Mouse (Mus musculus): Measurements from ENCODE around the gene Klk1b16. TPM values are rescaled to one million over a fixed set of nuclear protein-coding genes. Genes with fewer than 3 reads are reported as not detected.
"Not testable (repeated sequence)": the region's sequence is repeated elsewhere in the genome, so short reads cannot be mapped to it uniquely, and the experiment has no call there.

The Klk1b16 gene
- total RNA-seq (2021) = not detected
- long read RNA-seq, experiment 1 = 0 reads
- long read RNA-seq, experiment 2 = 0 reads

DNA sequence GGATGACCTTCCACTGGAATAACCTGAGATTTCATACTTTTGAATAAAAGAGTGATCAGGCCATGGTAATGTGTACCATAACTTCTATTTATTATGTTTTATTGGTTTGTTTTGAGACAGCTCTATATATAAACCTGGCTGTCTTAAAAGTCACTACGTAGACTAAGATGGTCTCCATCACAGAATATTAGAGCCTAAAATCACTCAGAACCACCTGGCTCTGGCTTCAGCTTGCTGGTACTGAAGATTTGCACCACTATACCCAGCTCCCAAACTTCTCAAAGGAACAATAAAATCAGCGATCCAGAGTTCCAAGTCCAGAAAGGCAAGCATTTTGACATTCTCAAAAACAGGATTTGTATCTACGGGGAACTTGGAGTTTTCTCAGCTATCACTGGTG lies at the start of gene Klk1b16:
Gene Klk1b16 (plus strand): TSS at position 301 of the 400 bp plus-strand sequence.
- no peak for DNase-seq

DNA sequence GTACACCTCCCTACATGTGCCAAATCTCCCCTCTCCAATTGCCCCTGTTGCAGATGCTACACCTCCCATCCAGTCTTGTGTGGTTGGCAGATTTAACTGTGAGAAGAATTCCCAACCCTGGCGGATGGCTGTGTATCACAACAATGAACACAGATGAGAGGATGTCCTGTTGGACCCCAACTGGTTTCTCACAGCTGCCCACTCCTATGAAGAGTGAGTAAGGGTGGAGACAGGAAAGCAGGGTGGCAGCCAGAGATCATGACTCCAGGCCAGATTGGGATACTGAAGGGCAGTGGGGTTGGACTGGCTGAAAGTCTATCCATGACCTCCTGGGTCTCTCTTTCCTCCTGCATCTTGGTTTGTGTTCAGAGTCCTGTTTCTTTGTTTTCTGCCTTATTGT lies 40.5 kb upstream of the Klk1b16 start:
- no peak for DNase-seq

DNA sequence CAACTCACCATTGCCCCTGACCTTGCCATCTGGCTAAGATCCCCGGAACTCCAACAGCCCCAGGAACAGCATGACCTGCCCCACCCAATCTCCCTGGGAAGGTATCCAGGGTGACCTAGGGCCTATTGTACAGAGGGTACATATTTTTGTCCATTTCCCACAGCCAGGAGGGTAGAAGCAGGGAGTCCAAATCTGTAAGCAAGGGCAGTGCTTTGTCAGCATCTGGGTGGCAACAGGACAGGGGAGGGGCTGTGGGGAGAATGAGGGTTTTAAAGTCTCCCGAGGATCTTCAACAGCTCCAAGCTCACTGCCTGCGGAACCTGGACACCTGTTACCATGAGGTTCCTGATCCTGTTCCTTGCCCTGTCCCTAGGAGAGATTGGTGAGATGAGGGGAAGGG lies 34.5 kb upstream of the Klk1b16 start, which contains the start of gene Klk1b21:
Gene Klk1b21 (plus strand): TSS at position 301 of the 400 bp plus-strand sequence.
- DNase-seq = not testable (repeated sequence)

DNA sequence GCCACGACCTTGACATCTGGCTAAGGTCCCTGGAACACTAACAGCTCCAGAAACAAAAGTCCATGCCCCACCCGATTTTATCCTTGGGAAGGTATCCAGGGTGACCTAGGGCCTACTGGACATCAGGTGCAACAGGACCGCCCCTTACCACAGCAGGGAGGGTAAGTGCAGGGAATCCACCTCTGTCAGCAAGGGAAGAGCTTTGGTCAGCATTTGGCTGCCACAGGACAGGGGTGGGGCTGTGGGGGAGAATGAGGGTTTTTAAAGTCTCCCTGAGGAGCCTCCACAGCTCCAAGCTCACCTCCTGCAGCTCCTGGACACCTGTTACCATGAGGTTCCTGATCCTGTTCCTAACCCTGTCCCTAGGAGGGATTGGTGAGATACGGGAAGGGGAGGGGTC lies 24.2 kb upstream of the Klk1b16 start, which contains the start of gene Klk1b22:
Gene Klk1b22 (plus strand): TSS at position 301 of the 400 bp plus-strand sequence.
- DNase-seq = no peak

DNA sequence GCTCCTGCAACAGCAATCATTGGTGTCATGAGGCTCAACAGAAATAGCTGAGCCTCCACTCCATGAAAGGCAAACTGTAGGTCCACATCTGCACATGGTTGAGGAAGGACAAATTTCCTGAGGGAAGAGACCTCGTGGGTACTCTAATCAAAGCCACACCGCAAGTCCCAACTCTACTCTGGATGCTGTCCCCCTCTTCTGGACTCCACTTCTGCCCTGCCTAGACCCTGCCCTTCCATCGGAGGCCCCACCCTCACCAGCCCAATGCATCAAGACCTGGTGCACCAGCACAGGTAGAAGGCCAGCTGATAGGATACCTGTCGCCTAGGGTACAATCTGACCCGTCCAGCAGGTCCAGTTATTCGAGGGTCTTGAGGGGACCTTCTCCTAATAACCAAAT lies 13.1 kb upstream of the Klk1b16 start:
- DNase-seq = no peak

DNA sequence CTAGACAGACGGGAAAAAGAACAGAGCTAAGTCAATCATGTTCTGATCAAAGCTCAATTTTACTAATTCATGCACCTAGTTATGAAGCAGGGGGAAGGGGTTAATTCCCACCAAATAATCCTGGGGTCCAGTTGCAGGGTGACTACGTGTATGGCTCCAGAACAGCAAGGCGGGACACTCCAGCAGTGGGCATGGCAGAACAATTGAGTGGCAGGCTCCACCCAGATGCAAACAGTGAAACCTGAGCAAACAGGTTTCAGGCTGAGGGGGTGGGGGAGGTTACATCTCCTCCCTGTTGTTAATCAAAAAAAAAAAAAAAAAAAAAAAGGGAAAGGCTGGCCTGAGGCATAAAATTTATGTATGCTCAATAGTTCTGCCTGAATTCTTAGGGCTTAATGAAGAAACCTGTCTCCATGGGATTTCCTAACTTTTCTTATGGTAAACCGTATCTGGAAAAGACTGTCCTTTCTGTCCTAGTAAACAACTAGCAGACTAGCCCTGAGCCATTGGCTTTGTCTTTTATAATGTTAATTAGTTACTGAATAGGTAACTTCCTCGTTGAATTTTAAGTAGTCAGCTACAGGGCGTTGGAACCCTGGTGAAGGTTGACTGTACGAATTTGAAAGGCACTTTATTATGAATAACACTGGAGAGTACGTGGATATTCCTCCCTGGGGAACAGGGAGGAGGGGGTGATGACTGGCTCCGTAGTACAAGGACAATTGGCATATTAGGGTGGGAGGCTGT lies 42.9 kb downstream of the Klk1b16 start:
- no peak for DNase-seq

DNA sequence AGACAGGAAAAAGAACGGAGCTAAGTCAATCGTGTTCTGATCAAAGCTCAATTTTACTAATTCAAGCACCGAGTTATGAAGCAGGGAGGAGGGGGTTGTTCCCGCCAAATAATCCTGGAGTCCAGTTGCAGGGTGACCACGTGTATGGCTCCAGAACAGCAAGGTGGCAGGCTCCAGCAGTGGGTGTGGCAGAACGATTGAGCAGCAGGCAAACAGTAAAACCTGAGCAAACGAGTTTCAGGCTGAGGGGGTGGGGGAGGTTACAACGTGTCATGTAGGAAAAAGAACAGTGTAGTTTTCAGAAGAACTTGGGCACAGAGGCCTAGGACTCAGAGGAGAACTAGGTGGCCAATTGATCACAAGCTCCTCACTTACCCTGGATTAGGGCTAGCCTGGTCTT lies 49.9 kb downstream of the Klk1b16 start:
- not testable (repeated sequence) for DNase-seq

DNA sequence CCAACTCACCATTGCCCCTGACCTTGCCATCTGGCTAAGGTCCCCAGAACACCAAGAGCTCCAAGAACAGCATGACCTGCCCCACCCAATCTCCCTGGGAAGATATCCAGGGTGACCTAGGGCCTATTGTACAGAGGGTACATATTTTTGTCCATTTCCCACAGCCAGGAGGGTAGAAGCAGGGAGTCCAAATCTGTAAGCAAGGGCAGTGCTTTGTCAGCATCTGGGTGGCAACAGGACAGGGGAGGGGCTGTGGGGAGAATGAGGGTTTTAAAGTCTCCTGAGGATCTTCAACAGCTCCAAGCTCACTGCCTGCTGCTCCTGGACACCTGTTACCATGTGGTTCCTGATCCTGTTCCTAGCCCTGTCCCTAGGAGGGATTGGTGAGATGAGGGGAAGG lies 51.4 kb downstream of the Klk1b16 start, which contains the start of gene Klk1b24:
Gene Klk1b24 (plus strand): TSS at position 301 of the 400 bp plus-strand sequence.
- not testable (repeated sequence) for DNase-seq

Other genes with a start within 250 kb of the Klk1b16 start
- gene Klk15, start 203.0 kb upstream of the Klk1b16 start, total RNA-seq (2021) = not detected
- not detected for gene Klk1b8, start 186.1 kb upstream of the Klk1b16 start, total RNA-seq (2021)
- not detected for gene Klk1b1, start 170.0 kb upstream of the Klk1b16 start, total RNA-seq (2021)
- gene Klk1b9, start 160.7 kb upstream of the Klk1b16 start, total RNA-seq (2021) = not detected
- not detected for gene Klk1b11, start 140.9 kb upstream of the Klk1b16 start, total RNA-seq (2021)
- gene Klk1b26, start 124.6 kb upstream of the Klk1b16 start, total RNA-seq (2021) = under 1 TPM in 1 of 2 experiments, not detected in 1; 0.23 TPM
- not detected for gene Klk1b27, start 84.5 kb upstream of the Klk1b16 start, total RNA-seq (2021)
- gene Klk1b21, start 34.4 kb upstream of the Klk1b16 start, total RNA-seq (2021) = not detected
- not detected for gene Klk1b22, start 24.1 kb upstream of the Klk1b16 start, total RNA-seq (2021)
- gene Klk1b24, start 51.5 kb downstream of the Klk1b16 start, total RNA-seq (2021) = not detected
- not detected for gene Klk1b3, start 61.4 kb downstream of the Klk1b16 start, total RNA-seq (2021)
- not detected for gene Klk1b4, start 70.7 kb downstream of the Klk1b16 start, total RNA-seq (2021)
- gene Klk1b5, start 79.2 kb downstream of the Klk1b16 start, total RNA-seq (2021) = not detected
- gene Klk1, start 88.6 kb downstream of the Klk1b16 start, total RNA-seq (2021) = not detected
- not detected for gene Gm36864, start 99.4 kb downstream of the Klk1b16 start, total RNA-seq (2021)
- under 1 TPM; 0.23 to 0.61 TPM for gene 1700028J19Rik, start 109.9 kb downstream of the Klk1b16 start, total RNA-seq (2021)
- 10 to 100 TPM; 23.7 to 35.0 TPM for gene 2410002F23Rik, start 110.0 kb downstream of the Klk1b16 start, total RNA-seq (2021)
- gene Acp4, start 120.6 kb downstream of the Klk1b16 start, total RNA-seq (2021) = not detected
- not detected for gene Gm15517, start 124.7 kb downstream of the Klk1b16 start, total RNA-seq (2021)
- gene Clec11a, start 170.1 kb downstream of the Klk1b16 start, total RNA-seq (2021) = 1 to 10 TPM; 5.0 to 6.8 TPM
- gene Shank1, start 173.5 kb downstream of the Klk1b16 start, total RNA-seq (2021) = 1 to 10 TPM; 2.0 to 2.7 TPM
- gene Syt3, start 247.3 kb downstream of the Klk1b16 start, total RNA-seq (2021) = under 1 TPM; 0.38 to 0.41 TPM
- not detected for gene 1700008O03Rik, start 249.1 kb downstream of the Klk1b16 start, total RNA-seq (2021)

All from gastrocnemius, postnatal 10 days (tissue).